Mouse (Mus musculus) heart, postnatal 0 days (tissue): ENCODE measurements at regions not wholly inside any gene's neighbourhood (a gene's known extent, or its start where the extent isn't known, plus 50 kb on each side); places are given as distances from the start of the nearest gene placed in this dataset.

Experiments
- CTCF ChIP-seq: IDR thresholded peaks from 2 replicates; pipeline ENCODE4 v1.5.1; 2016; ENCODE audit warnings: antibody characterized with exemption, control low read depth, low read depth
- EP300 ChIP-seq: IDR thresholded peaks from 2 replicates; pipeline ENCODE4 v1.6.1; 2016; ENCODE audit warnings: antibody characterized with exemption, low read depth

GRCm38 (mm10) chr7:136640771-136641170, 253.6 kb upstream of the Mgmt start:
- TF ChIP-seq CTCF (no peak), EP300 (no peak)
